In the genomic region with DNA sequence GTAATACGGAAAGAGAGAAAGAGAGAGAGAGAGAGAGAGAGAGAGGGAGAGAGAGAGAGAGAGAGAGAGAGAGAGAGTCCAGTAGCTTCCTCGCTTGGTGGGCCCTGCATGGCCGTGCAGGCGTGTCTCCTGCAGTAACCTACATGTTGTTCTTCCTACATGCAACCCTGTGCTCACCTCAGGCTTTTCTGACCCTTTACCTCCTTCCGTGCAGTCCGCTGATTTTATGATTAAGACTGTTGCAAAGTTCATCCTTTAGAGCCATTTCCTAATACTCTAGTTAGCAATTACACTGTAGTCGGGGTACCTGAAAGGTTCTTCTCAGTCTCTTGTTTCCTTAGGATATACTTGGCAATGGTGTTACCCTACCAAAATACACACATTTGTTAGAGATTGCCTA, we compare ENCODE assay signal across 22 mouse cellular contexts.
"Had no signal": no experiment of that assay in that cellular context is flagged by ENCODE, and none has a peak within 500 bp of the region (broad histone marks: within the 10 kb centered on the region; RNA-seq: fewer than 3 reads in every experiment).

No protein-coding gene starts in this region.

- H3K4me3 ChIP-seq: kidney, embryonic 15.5 days; limb, embryonic 12.5 days; limb, embryonic 15.5 days; liver, embryonic 12.5 days; liver, embryonic 15.5 days; midbrain, embryonic 12.5 days; midbrain, embryonic 15.5 days; neural tube, embryonic 12.5 days; neural tube, embryonic 15.5 days had no signal

- H3K9me3 ChIP-seq: kidney, embryonic 15.5 days; limb, embryonic 12.5 days; limb, embryonic 15.5 days; liver, embryonic 12.5 days; liver, embryonic 15.5 days; midbrain, embryonic 12.5 days; midbrain, embryonic 15.5 days; neural tube, embryonic 12.5 days; neural tube, embryonic 15.5 days had no signal

- DNase-seq: kidney, adult 11 months; kidney, postnatal 10 days; left cerebral cortex, postnatal 4 days; lung, adult 2 months; lung, postnatal 14 days; lung, postnatal 4 days; right cerebral cortex, adult 18-20 months; right cerebral cortex, postnatal 14 days; right cerebral cortex, postnatal 4 days; thymus, adult 2 months; thymus, postnatal 14 days; thymus, postnatal 4 days had no signal

- H3K9ac ChIP-seq: kidney, embryonic 15.5 days; limb, embryonic 12.5 days; limb, embryonic 15.5 days; liver, embryonic 12.5 days; liver, embryonic 15.5 days; midbrain, embryonic 12.5 days; midbrain, embryonic 15.5 days; neural tube, embryonic 12.5 days; neural tube, embryonic 15.5 days had no signal

- H3K4me2 ChIP-seq: kidney, embryonic 15.5 days; limb, embryonic 12.5 days; limb, embryonic 15.5 days; liver, embryonic 12.5 days; liver, embryonic 15.5 days; midbrain, embryonic 12.5 days; midbrain, embryonic 15.5 days; neural tube, embryonic 12.5 days; neural tube, embryonic 15.5 days had no signal

- ATAC-seq: liver, embryonic 12.5 days; midbrain, embryonic 15.5 days had no signal

- H3K4me1 ChIP-seq: kidney, embryonic 15.5 days; limb, embryonic 12.5 days; limb, embryonic 15.5 days; liver, embryonic 12.5 days; liver, embryonic 15.5 days; midbrain, embryonic 12.5 days; midbrain, embryonic 15.5 days; neural tube, embryonic 12.5 days; neural tube, embryonic 15.5 days had no signal

- H3K36me3 ChIP-seq: kidney, embryonic 15.5 days; limb, embryonic 12.5 days; limb, embryonic 15.5 days; liver, embryonic 12.5 days; liver, embryonic 15.5 days; midbrain, embryonic 12.5 days; midbrain, embryonic 15.5 days; neural tube, embryonic 12.5 days; neural tube, embryonic 15.5 days had no signal

- H3K27me3 ChIP-seq: kidney, embryonic 15.5 days; limb, embryonic 12.5 days; limb, embryonic 15.5 days; liver, embryonic 12.5 days; liver, embryonic 15.5 days; midbrain, embryonic 12.5 days; midbrain, embryonic 15.5 days; neural tube, embryonic 12.5 days; neural tube, embryonic 15.5 days had no signal

- H3K27ac ChIP-seq: kidney, embryonic 15.5 days; limb, embryonic 12.5 days; limb, embryonic 15.5 days; liver, embryonic 12.5 days; liver, embryonic 15.5 days; midbrain, embryonic 12.5 days; midbrain, embryonic 15.5 days; neural tube, embryonic 12.5 days; neural tube, embryonic 15.5 days; stomach, postnatal 0 days had no signal
